Mouse (Mus musculus): ENCODE data around the gene Farsb.

GRCm38 (mm10) chr1:78372316-78372715 is 116.4 kb downstream of the Farsb start:
- no peak for TF ChIP-seq POLR2A (IDR thresholded peaks at IDR 0.05; ENCODE audit: control insufficient read depth in 1 of 2, insufficient read depth in 1 of 2, low read depth in 1 of 2, low read length in 2 of 2, poor library complexity in 1 of 2)
- no peak for TF ChIP-seq CTCF (IDR thresholded peaks at IDR 0.05 in 2 of 3, conservative IDR thresholded peaks at IDR 0.05 in 1 of 3; ENCODE audit: control insufficient read depth in 1 of 3, insufficient read depth in 1 of 3, low read depth in 2 of 3, low read length in 3 of 3, poor library complexity in 1 of 3, severe bottlenecking in 1 of 3)
- no peak for TF ChIP-seq TAL1 (IDR thresholded peaks at IDR 0.05; ENCODE audit: low read length)
- no peak for TF ChIP-seq MXI1 (IDR thresholded peaks at IDR 0.05; ENCODE audit: low read depth, low read length)
- no peak for TF ChIP-seq USF1 (IDR thresholded peaks at IDR 0.05; ENCODE audit: low read depth, low read length)
- TF ChIP-seq ETS1 (IDR thresholded peaks at IDR 0.05; ENCODE audit: low read depth, low read length): no peak
- no peak for TF ChIP-seq MAX (IDR thresholded peaks at IDR 0.05; ENCODE audit: low read length)
- TF ChIP-seq EP300 (IDR thresholded peaks at IDR 0.05; ENCODE audit: low read depth in 1 of 2, low read length in 2 of 2): no peak
- TF ChIP-seq E2F4 (IDR thresholded peaks at IDR 0.05; ENCODE audit: borderline replicate concordance, low read depth, low read length): no peak
- no peak for TF ChIP-seq JUND (IDR thresholded peaks at IDR 0.05; ENCODE audit: low read depth, low read length)
- TF ChIP-seq CHD2 (IDR thresholded peaks at IDR 0.05; ENCODE audit: low read length): no peak
- TF ChIP-seq MAZ (IDR thresholded peaks at IDR 0.05; ENCODE audit: low read depth, low read length): no peak
